Mouse (Mus musculus) cortical plate, adult 2 months (tissue): ENCODE results near the gene Herc3.

ENCODE experiments used
- CTCF ChIP-seq: fragments of 200-500 bp; IDR thresholded peaks from 2 replicates; pipeline ENCODE4 v1.5.1; 2011; ENCODE audit warnings: mild to moderate bottlenecking, control low read depth, low read length; ENCODE audit not compliant: insufficient read depth; ENCODE audit errors: extremely low read depth
- POLR2A ChIP-seq: fragments of 200-500 bp; IDR thresholded peaks from 2 replicates; pipeline ENCODE4 v1.6.1; 2011; ENCODE audit warnings: mild to moderate bottlenecking, low read length, control low read depth; ENCODE audit not compliant: insufficient read depth; ENCODE audit errors: extremely low read depth

DNA sequence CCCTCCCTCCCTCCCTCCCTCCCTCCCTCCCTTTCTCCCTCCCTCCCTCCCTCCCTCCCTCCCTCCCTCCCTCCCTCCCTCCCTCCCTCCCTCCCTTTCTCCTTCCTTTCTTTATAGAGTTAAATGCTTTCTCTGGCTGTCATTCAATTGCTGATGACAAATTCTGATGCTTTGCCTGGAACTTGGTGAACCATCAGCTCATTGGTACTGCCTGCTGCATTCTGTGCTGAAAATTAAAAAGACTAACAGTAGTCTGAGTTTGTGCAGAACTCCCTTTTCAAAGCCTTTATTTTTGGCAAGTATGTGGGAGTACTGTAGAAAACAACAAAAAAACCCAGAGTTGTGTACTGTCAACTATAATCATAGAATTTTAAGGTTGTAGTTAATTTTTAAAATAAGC lies 16.9 kb upstream of the Herc3 start:
- no peak for TF ChIP-seq CTCF
- no peak for TF ChIP-seq POLR2A
